Mouse (Mus musculus) hindbrain, embryonic 14.5 days (tissue): ENCODE data around the gene Rhoh. TPM values are rescaled to one million over a fixed set of nuclear protein-coding genes. Genes with fewer than 3 reads are reported as not detected.

Source experiments
- ATAC-seq: fragments of 200-750 bp; cut with Nextera tagmentation; 2 replicates; pipeline ENCODE4 v1.8.0; 2017; ENCODE audit warnings: moderate number of reproducible peaks, mild to moderate bottlenecking, moderate TSS enrichment, moderate library complexity; ENCODE audit not compliant: low FRiP score
- DNase-seq: peaks from one replicate; pipeline ENCODE4 v3.0.0-alpha.2; 2015; ENCODE audit warnings: low spot score
- H3K27ac ChIP-seq: fragments of 300-500 bp; sonication (generic); 2 replicates; pipeline ENCODE4 v1.5.1; 2014; ENCODE audit warnings: mild to moderate bottlenecking, moderate library complexity
- H3K27me3 ChIP-seq: fragments of 300-500 bp; sonication (generic); 2 replicates; pipeline ENCODE4 v1.6.1; 2014; ENCODE audit warnings: mild to moderate bottlenecking, low read length, mixed read lengths; ENCODE audit not compliant: control insufficient read depth, insufficient read depth
- H3K36me3 ChIP-seq: fragments of 300-500 bp; sonication (generic); replicated peaks from 2 replicates; pipeline ENCODE4 v1.6.1; 2014; ENCODE audit not compliant: control insufficient read depth, insufficient read depth
- H3K4me1 ChIP-seq: fragments of 300-500 bp; sonication (generic); replicated peaks from 2 replicates; pipeline ENCODE4 v1.6.1; 2014; ENCODE audit warnings: antibody characterized with exemption, low read length, mixed read lengths; ENCODE audit not compliant: control insufficient read depth, insufficient read depth
- H3K4me2 ChIP-seq: fragments of 300-500 bp; sonication (generic); replicated peaks from 2 replicates; pipeline ENCODE4 v1.6.1; 2014; ENCODE audit warnings: mild to moderate bottlenecking, moderate library complexity
- H3K4me3 ChIP-seq: fragments of 300-500 bp; sonication (generic); replicated peaks from 2 replicates; pipeline ENCODE4 v1.5.1; 2014; ENCODE audit warnings: mild to moderate bottlenecking, low read length
- H3K9ac ChIP-seq: fragments of 300-500 bp; sonication (generic); 2 replicates; pipeline ENCODE4 v1.6.1; 2014
- H3K9me3 ChIP-seq: fragments of 300-500 bp; sonication (generic); 2 replicates; pipeline ENCODE4 v1.6.1; 2016; ENCODE audit warnings: low read length; ENCODE audit not compliant: control insufficient read depth
- WGBS: fragments of 180-500 bp; shearing (Covaris S2); extraction: QIAGEN DNeasy Blood & Tissue Kit; methylation state at CpG from one replicate; pipeline ENCODE4 v1.1.7; 2014; 5-methylcytosine and 5-hydroxymethylcytosine counted together
- polyA plus RNA-seq: library from polyadenylated mRNA; unstranded; fragments of >200 nt; fragmentation: Nextera tagmentation; extraction: Ambion mirVana; gene quantifications from 2 replicates; pipeline ENCODE4 v1.2.1, GENCODE M21; 2014

Rhoh gene
- polyA plus RNA-seq, 1 experiment from 2014 or later, result 0.52 TPM

GRCm38 (mm10) chr5:65900113-65900512, 39.1 kb downstream of the Rhoh start:
- Histone ChIP-seq H3K27ac (no peak overlapping the region), H3K4me1 (no peaks in the 10 kb centered on the region), H3K9ac (no peak overlapping the region), H3K9me3 (peaks cover 22% of the 10 kb centered on the region; the same call in 1 of the 2 replicates), H3K4me2 (no peak overlapping the region), H3K4me3 (no peak overlapping the region), H3K27me3 (no peaks in the 10 kb centered on the region), H3K36me3 (no peaks in the 10 kb centered on the region)
- WGBS, result 91% methylated on average over 6 of the region's 6 CpGs
- no peak for ATAC-seq
- DNase-seq, result no peak

GRCm38 (mm10) chr5:65900862-65901265, 39.9 kb downstream of the Rhoh start:
- WGBS, result 42% methylated on average over 7 of the region's 7 CpGs
- Histone ChIP-seq H3K9ac (no peak overlapping the region), H3K4me3 (no peak overlapping the region), H3K27ac (no peak overlapping the region), H3K27me3 (no peaks in the 10 kb centered on the region), H3K9me3 (peaks cover 25% of the 10 kb centered on the region; the same call in 1 of the 2 replicates), H3K36me3 (no peaks in the 10 kb centered on the region), H3K4me1 (no peaks in the 10 kb centered on the region), H3K4me2 (no peak overlapping the region)
- ATAC-seq, result 0 out of 2 replicates have a peak, but pooled peaks have one; percentile 57
- DNase-seq, result peak; percentile 27

DNA sequence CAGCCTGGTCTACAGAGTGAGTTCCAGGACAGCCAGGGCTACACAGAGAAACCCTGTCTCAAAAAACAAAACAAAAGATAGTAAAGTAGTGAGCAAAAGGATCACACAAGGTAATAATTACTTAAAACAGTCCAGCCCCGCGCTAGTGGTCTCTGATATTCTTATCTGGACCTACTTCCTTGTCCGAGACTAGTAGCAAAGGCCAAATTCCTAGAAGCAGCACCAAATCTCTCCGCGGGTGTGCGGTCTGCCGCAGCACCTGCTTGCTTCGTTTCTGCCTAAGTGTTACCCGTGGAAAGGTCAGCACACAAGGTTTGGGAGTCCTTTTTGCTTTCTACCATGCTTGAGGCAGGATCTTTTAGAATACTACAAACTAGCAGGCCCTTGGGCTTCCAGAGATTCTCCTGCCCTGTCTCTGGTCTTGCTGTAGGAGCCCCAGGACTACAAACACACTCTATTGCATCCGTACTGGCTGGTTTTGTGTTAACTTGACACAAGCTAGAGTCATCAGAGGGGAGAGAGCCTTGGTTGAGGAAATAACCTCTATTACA, 40.9 kb downstream of the Rhoh start:
- no peak overlapping the region for H3K27ac ChIP-seq
- no peaks in the 10 kb centered on the region for H3K4me1 ChIP-seq
- DNase-seq (no peak), ATAC-seq (no peak)
- 94% methylated on average over 10 of the region's 10 CpGs for WGBS
- peaks cover 25% of the 10 kb centered on the region; the same call in 1 of the 2 replicates for H3K9me3 ChIP-seq
- no peaks in the 10 kb centered on the region for H3K36me3 ChIP-seq
- H3K4me2 ChIP-seq, result no peak overlapping the region
- H3K9ac ChIP-seq, result no peak overlapping the region
- no peaks in the 10 kb centered on the region for H3K27me3 ChIP-seq
- no peak overlapping the region for H3K4me3 ChIP-seq

DNA sequence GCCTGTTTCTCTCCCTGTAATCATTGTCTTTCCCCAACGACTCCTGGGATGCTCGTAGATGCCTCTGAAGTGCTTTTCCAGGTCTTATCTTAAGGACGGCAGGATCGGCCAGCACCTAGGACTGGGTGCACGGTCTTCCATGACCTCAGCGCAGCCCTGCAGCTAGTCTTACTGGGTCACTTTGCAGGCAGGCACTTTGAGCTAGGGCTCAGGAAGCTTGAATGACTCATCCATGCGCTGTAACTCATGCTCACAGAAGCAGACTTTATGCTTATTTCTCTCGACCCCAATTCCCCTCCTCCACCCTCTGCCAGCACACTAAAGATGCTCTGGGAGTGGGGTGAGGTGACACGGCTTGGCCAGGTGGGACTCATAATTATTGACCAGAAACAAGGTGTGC, 41.8 kb downstream of the Rhoh start:
- Histone ChIP-seq H3K9me3 (peaks cover 25% of the 10 kb centered on the region; the same call in 1 of the 2 replicates), H3K27me3 (no peaks in the 10 kb centered on the region), H3K4me2 (no peak overlapping the region), H3K27ac (no peak overlapping the region), H3K4me3 (no peak overlapping the region), H3K9ac (no peak overlapping the region), H3K36me3 (no peaks in the 10 kb centered on the region), H3K4me1 (no peaks in the 10 kb centered on the region)
- WGBS, result 93% methylated on average over 9 of the region's 9 CpGs
- no peak for ATAC-seq
- no peak for DNase-seq

DNA sequence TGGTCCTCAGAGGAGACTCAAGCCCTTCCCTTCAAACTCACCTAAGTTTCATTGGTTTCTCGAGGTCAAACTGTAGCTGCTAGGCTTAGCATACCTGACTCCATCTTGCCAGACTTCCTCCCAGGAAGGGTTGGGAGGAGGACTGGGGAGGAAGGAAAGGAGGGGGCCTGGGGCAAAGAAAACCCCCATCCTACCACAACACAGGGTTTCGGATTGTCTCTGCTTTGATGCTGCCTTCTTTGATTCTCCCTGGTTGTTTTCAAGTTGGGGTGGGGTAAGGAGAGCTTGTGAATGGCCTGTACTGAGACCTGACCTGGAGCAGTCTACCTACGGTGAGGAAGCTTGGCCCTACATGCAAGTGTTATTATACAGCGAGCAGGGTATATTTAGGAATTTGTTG, 43.5 kb downstream of the Rhoh start:
- Histone ChIP-seq H3K27me3 (no peaks in the 10 kb centered on the region), H3K9ac (no peak overlapping the region), H3K4me1 (no peaks in the 10 kb centered on the region), H3K27ac (no peak overlapping the region), H3K9me3 (peaks cover 25% of the 10 kb centered on the region; the same call in 1 of the 2 replicates), H3K36me3 (no peaks in the 10 kb centered on the region), H3K4me2 (no peak overlapping the region), H3K4me3 (no peak overlapping the region)
- DNase-seq (no peak), ATAC-seq (no peak)
- WGBS, result 94% methylated on average over 4 of the region's 4 CpGs

DNA sequence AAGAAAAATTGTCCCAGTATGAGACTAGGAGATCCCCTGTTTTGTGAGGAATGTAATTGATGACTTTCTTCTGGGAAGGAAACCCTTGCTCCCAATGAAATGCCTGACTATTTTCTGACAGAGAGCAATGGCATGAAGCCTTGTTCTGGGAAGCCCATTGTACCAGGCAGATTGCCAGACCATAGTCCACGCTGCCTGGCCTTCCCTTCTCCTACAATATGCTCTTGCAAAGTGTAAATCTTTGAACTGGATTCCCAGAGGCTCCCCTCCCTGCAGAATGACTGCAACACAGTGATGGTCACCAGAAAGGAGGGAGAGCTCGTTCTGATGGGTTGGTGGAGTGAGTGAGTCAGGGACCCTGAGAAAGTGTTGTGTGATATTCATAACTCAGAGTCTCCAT, 47.7 kb downstream of the Rhoh start:
- Histone ChIP-seq H3K4me2 (no peak overlapping the region), H3K4me1 (no peaks in the 10 kb centered on the region), H3K4me3 (no peak overlapping the region), H3K9me3 (peaks cover 17% of the 10 kb centered on the region; the same call in 1 of the 2 replicates), H3K9ac (no peak overlapping the region), H3K27ac (no peak overlapping the region), H3K27me3 (no peaks in the 10 kb centered on the region), H3K36me3 (no peaks in the 10 kb centered on the region)
- ATAC-seq (no peak), DNase-seq (no peak)
- 68% methylated on average over 2 of the region's 2 CpGs for WGBS

DNA sequence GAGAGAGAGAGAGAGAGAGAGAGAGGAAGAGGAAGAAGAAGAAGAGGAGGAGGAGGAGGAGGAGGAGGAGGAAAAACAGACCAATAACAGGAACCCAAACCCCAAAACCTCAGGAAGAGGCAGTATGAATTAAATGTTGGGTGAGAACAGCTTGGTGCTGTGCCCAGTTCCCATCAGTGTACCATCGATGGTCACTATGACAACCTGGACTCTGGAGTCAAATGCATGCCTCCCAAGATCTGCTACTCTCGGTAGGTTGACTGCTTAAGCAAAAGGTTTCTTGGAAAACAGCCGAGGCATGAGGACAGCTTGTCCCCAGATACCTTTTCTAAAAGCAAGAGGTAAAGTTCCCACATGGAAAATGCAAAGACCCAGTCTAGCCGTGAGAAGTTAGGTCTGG, 48.3 kb downstream of the Rhoh start:
- H3K9ac ChIP-seq, result no peak overlapping the region
- H3K4me2 ChIP-seq, result no peak overlapping the region
- H3K4me1 ChIP-seq, result no peaks in the 10 kb centered on the region
- H3K27me3 ChIP-seq, result no peaks in the 10 kb centered on the region
- H3K36me3 ChIP-seq, result no peaks in the 10 kb centered on the region
- peaks cover 11% of the 10 kb centered on the region; the same call in 1 of the 2 replicates for H3K9me3 ChIP-seq
- 61% methylated on average over 4 of the region's 4 CpGs for WGBS
- ATAC-seq (no peak), DNase-seq (no peak)
- no peak overlapping the region for H3K4me3 ChIP-seq
- no peak overlapping the region for H3K27ac ChIP-seq

DNA sequence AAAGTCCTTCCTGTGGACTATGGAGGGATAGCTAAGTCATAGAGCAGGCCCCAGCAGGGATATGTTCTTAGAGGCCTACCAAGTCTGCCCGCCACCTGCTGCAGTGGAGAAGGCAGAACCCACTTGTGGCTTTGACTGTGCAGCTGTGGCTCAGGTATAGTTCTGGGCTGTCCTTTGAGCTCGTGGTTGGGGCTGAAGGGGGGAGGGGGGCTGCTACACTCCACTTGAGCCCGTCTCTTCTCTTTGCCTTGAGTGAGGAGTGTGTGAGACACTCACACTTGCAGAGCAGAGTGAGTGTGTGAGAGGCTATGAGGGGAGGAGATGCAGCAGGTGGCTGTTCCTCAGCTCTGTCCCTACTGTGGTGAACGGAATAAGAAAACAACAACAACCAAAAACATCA, 49.4 kb downstream of the Rhoh start:
- WGBS, result 88% methylated on average over 4 of the region's 4 CpGs
- no peaks in the 10 kb centered on the region for H3K4me1 ChIP-seq
- H3K36me3 ChIP-seq, result no peaks in the 10 kb centered on the region
- H3K9me3 ChIP-seq, result peaks cover under 1% of the 10 kb centered on the region; the same call in 1 of the 2 replicates
- no peak overlapping the region for H3K9ac ChIP-seq
- no peaks in the 10 kb centered on the region for H3K27me3 ChIP-seq
- H3K27ac ChIP-seq, result no peak overlapping the region
- ATAC-seq (no peak), DNase-seq (no peak)
- no peak overlapping the region for H3K4me2 ChIP-seq
- no peak overlapping the region for H3K4me3 ChIP-seq

- Histone ChIP-seq H3K4me1 (no peaks in the 10 kb centered on the region), H3K4me2 (no peak overlapping the region), H3K27ac (no peak overlapping the region), H3K9me3 (no peaks in the 10 kb centered on the region), H3K27me3 (no peaks in the 10 kb centered on the region), H3K9ac (no peak overlapping the region), H3K36me3 (no peaks in the 10 kb centered on the region), H3K4me3 (no peak overlapping the region)
- no peak for DNase-seq
- no peak for ATAC-seq
- 85% methylated on average over 7 of the region's 7 CpGs for WGBS
These were observed 50.7 kb downstream of the Rhoh start for GRCm38 (mm10) chr5:65911676-65912075.

- H3K4me1 ChIP-seq, result no peaks in the 10 kb centered on the region
- H3K27me3 ChIP-seq, result no peaks in the 10 kb centered on the region
- ATAC-seq (no peak), DNase-seq (no peak)
- H3K9ac ChIP-seq, result no peak overlapping the region
- H3K4me2 ChIP-seq, result no peak overlapping the region
- H3K36me3 ChIP-seq, result no peaks in the 10 kb centered on the region
- H3K4me3 ChIP-seq, result no peak overlapping the region
- whole genome bisulfite sequencing, result 86% methylated on average over 5 of the region's 5 CpGs
- no peaks in the 10 kb centered on the region for H3K9me3 ChIP-seq
- no peak overlapping the region for H3K27ac ChIP-seq
These were observed 51.2 kb downstream of the Rhoh start for GRCm38 (mm10) chr5:65912201-65912600.
